Mouse (Mus musculus): ENCODE results near the gene Prr5. TPM values are rescaled to one million over a fixed set of nuclear protein-coding genes. Genes with fewer than 3 reads are reported as not detected.

Gene Prr5
- polyA plus RNA-seq, 1 experiment: 68.4 TPM

- Histone ChIP-seq H3K27ac (ENCODE audit: insufficient read depth, low read depth, low read length) (no peak overlapping the region), H3K36me3 (ENCODE audit: control insufficient read depth, insufficient read depth, low read length) (no peaks in the 10 kb centered on the region), H3K27me3 (replicated peaks; ENCODE audit: control insufficient read depth, insufficient read depth, low read length) (no peaks in the 10 kb centered on the region), H3K4me1 (ENCODE audit: control insufficient read depth, insufficient read depth, low read length) (peaks cover 30% of the 10 kb centered on the region), H3K4me3 (ENCODE audit: insufficient read depth, low read depth, low read length) (no peak overlapping the region)
- 57% methylated on average over 5 of the region's 5 CpGs for WGBS
- DNase-seq: peak; percentile 50
- TF ChIP-seq CTCF (conservative IDR thresholded peaks at IDR 0.05; ENCODE audit: insufficient read depth, insufficient read length, low read depth, low read length) (no peak), POLR2A (IDR thresholded peaks at IDR 0.05; ENCODE audit: low read depth, low read length) (no peak)
These were observed 28.3 kb upstream of the Prr5 start for GRCm38 (mm10) chr15:84641127-84641526.

GRCm38 (mm10) chr15:84641948-84642347, 27.5 kb upstream of the Prr5 start:
- no peak for DNase-seq
- 97% methylated on average over 1 of the region's 1 CpGs for WGBS
- TF ChIP-seq POLR2A (IDR thresholded peaks at IDR 0.05; ENCODE audit: low read depth, low read length): no peak
- no peak for TF ChIP-seq CTCF (conservative IDR thresholded peaks at IDR 0.05; ENCODE audit: insufficient read depth, insufficient read length, low read depth, low read length)
- peaks cover 30% of the 10 kb centered on the region for H3K4me1 ChIP-seq (ENCODE audit: control insufficient read depth, insufficient read depth, low read length)
- no peak overlapping the region for H3K27ac ChIP-seq (ENCODE audit: insufficient read depth, low read depth, low read length)
- H3K36me3 ChIP-seq (ENCODE audit: control insufficient read depth, insufficient read depth, low read length): no peaks in the 10 kb centered on the region
- H3K27me3 ChIP-seq (replicated peaks; ENCODE audit: control insufficient read depth, insufficient read depth, low read length): no peaks in the 10 kb centered on the region
- no peak overlapping the region for H3K4me3 ChIP-seq (ENCODE audit: insufficient read depth, low read depth, low read length)

GRCm38 (mm10) chr15:84643178-84643577, 26.2 kb upstream of the Prr5 start:
- no peak for TF ChIP-seq POLR2A (IDR thresholded peaks at IDR 0.05; ENCODE audit: low read depth, low read length)
- TF ChIP-seq CTCF (conservative IDR thresholded peaks at IDR 0.05; ENCODE audit: insufficient read depth, insufficient read length, low read depth, low read length): no peak
- Histone ChIP-seq H3K27me3 (replicated peaks; ENCODE audit: control insufficient read depth, insufficient read depth, low read length) (no peaks in the 10 kb centered on the region), H3K4me1 (ENCODE audit: control insufficient read depth, insufficient read depth, low read length) (peaks cover 26% of the 10 kb centered on the region), H3K4me3 (ENCODE audit: insufficient read depth, low read depth, low read length) (no peak overlapping the region), H3K27ac (ENCODE audit: insufficient read depth, low read depth, low read length) (no peak overlapping the region), H3K36me3 (ENCODE audit: control insufficient read depth, insufficient read depth, low read length) (no peaks in the 10 kb centered on the region)
- no peak for DNase-seq
- 24% methylated on average over 1 of the region's 1 CpGs for WGBS

- WGBS: 57% methylated on average over 6 of the region's 6 CpGs
These were observed 17.9 kb upstream of the Prr5 start for GRCm38 (mm10) chr15:84651481-84651880.

GRCm38 (mm10) chr15:84653151-84653550, 16.3 kb upstream of the Prr5 start:
- H3K36me3 ChIP-seq (ENCODE audit: control insufficient read depth, insufficient read depth, low read length): no peaks in the 10 kb centered on the region
- H3K27ac ChIP-seq (ENCODE audit: insufficient read depth, low read depth, low read length): no peak overlapping the region
- DNase-seq: peak; percentile 78
- H3K4me3 ChIP-seq (ENCODE audit: insufficient read depth, low read depth, low read length): no peak overlapping the region
- H3K27me3 ChIP-seq (replicated peaks; ENCODE audit: control insufficient read depth, insufficient read depth, low read length): no peaks in the 10 kb centered on the region
- TF ChIP-seq POLR2A (IDR thresholded peaks at IDR 0.05; ENCODE audit: low read depth, low read length): no peak
- no peak for TF ChIP-seq CTCF (conservative IDR thresholded peaks at IDR 0.05; ENCODE audit: insufficient read depth, insufficient read length, low read depth, low read length)
- 75% methylated on average over 7 of the region's 7 CpGs for WGBS
- H3K4me1 ChIP-seq (ENCODE audit: control insufficient read depth, insufficient read depth, low read length): peaks cover 5% of the 10 kb centered on the region; the same call in 1 of the 2 replicates

More at GRCm38 (mm10) chr15:84651481-84651880, 17.9 kb upstream of the Prr5 start:
- H3K36me3 ChIP-seq (ENCODE audit: control insufficient read depth, insufficient read depth, low read length): no peaks in the 10 kb centered on the region
- DNase-seq: peak; percentile 70
- peaks cover 5% of the 10 kb centered on the region; the same call in 1 of the 2 replicates for H3K4me1 ChIP-seq (ENCODE audit: control insufficient read depth, insufficient read depth, low read length)
- no peak for TF ChIP-seq CTCF (conservative IDR thresholded peaks at IDR 0.05; ENCODE audit: insufficient read depth, insufficient read length, low read depth, low read length)
- TF ChIP-seq POLR2A (IDR thresholded peaks at IDR 0.05; ENCODE audit: low read depth, low read length): no peak
- no peak overlapping the region for H3K27ac ChIP-seq (ENCODE audit: insufficient read depth, low read depth, low read length)
- no peaks in the 10 kb centered on the region for H3K27me3 ChIP-seq (replicated peaks; ENCODE audit: control insufficient read depth, insufficient read depth, low read length)
- H3K4me3 ChIP-seq (ENCODE audit: insufficient read depth, low read depth, low read length): no peak overlapping the region

- 8% methylated on average over 28 of the region's 28 CpGs for WGBS
These were observed 15.1 kb upstream of the Prr5 start for GRCm38 (mm10) chr15:84653979-84654966.

GRCm38 (mm10) chr15:84654975-84655374, 14.4 kb upstream of the Prr5 start:
- WGBS: 73% methylated on average over 10 of the region's 10 CpGs
- no peaks in the 10 kb centered on the region for H3K36me3 ChIP-seq (ENCODE audit: control insufficient read depth, insufficient read depth, low read length)
- TF ChIP-seq POLR2A (IDR thresholded peaks at IDR 0.05; ENCODE audit: low read depth, low read length): no peak
- TF ChIP-seq CTCF (conservative IDR thresholded peaks at IDR 0.05; ENCODE audit: insufficient read depth, insufficient read length, low read depth, low read length): no peak
- H3K27ac ChIP-seq (ENCODE audit: insufficient read depth, low read depth, low read length): no peak overlapping the region
- H3K4me3 ChIP-seq (ENCODE audit: insufficient read depth, low read depth, low read length): no peak overlapping the region
- H3K4me1 ChIP-seq (ENCODE audit: control insufficient read depth, insufficient read depth, low read length): peaks cover 5% of the 10 kb centered on the region; the same call in 1 of the 2 replicates
- no peak for DNase-seq
- H3K27me3 ChIP-seq (replicated peaks; ENCODE audit: control insufficient read depth, insufficient read depth, low read length): no peaks in the 10 kb centered on the region

More at GRCm38 (mm10) chr15:84653979-84654966, 15.1 kb upstream of the Prr5 start:
- TF ChIP-seq CTCF (conservative IDR thresholded peaks at IDR 0.05; ENCODE audit: insufficient read depth, insufficient read length, low read depth, low read length) (0 out of 2 replicates have a peak, but pooled peaks have one; percentile 2), POLR2A (IDR thresholded peaks at IDR 0.05; ENCODE audit: low read depth, low read length) (no peak)
- Histone ChIP-seq H3K4me3 (ENCODE audit: insufficient read depth, low read depth, low read length) (peak overlapping the region; percentile 39; the same call in 1 of the 2 replicates), H3K36me3 (ENCODE audit: control insufficient read depth, insufficient read depth, low read length) (no peaks in the 10 kb centered on the region), H3K27me3 (replicated peaks; ENCODE audit: control insufficient read depth, insufficient read depth, low read length) (no peaks in the 10 kb centered on the region), H3K4me1 (ENCODE audit: control insufficient read depth, insufficient read depth, low read length) (peaks cover 5% of the 10 kb centered on the region; the same call in 1 of the 2 replicates), H3K27ac (ENCODE audit: insufficient read depth, low read depth, low read length) (peak overlapping the region; percentile 51; the same call in 1 of the 2 replicates)
- DNase-seq: peak; percentile 87
